Mouse (Mus musculus): Measurements from ENCODE around the gene Gon4l.

- TF ChIP-seq MAX (IDR thresholded peaks at IDR 0.05) (no peak), USF1 (IDR thresholded peaks at IDR 0.05; ENCODE audit: low read depth) (no peak), CTCF (IDR thresholded peaks at IDR 0.05; ENCODE audit: control insufficient read depth, insufficient read depth, insufficient read length) (no peak), CEBPB (IDR thresholded peaks at IDR 0.05; ENCODE audit: low read depth) (no peak)
These were observed 9.3 kb upstream of the Gon4l start for GRCm38 (mm10) chr3:88825710-88826109.

Data from C2C12 (cell line).